Mouse (Mus musculus): ENCODE measurements at regions not wholly inside any gene's neighbourhood (a gene's known extent, or its start where the extent isn't known, plus 50 kb on each side); places are given as distances from the start of the nearest gene placed in this dataset.
A peak's percentile ranks its signal among the peaks of the same experiment; 100 is the strongest.
"Not testable (repeated sequence)": the region's sequence is repeated elsewhere in the genome, so short reads cannot be mapped to it uniquely, and the experiment has no call there.

- DNase-seq (ENCODE audit: low spot score), result no peak
These were observed 121.6 kb upstream of the Cst10 start for GRCm38 (mm10) chr2:149283274-149283673.

- DNase-seq (ENCODE audit: low spot score), result no peak
These were observed 120.7 kb upstream of the Cst10 start for GRCm38 (mm10) chr2:149284199-149284598.

GRCm38 (mm10) chr2:149296936-149297335 is 107.9 kb upstream of the Cst10 start:
- not testable (repeated sequence) for DNase-seq (ENCODE audit: low spot score)

GRCm38 (mm10) chr2:149305553-149305952 is 99.3 kb upstream of the Cst10 start:
- DNase-seq (ENCODE audit: low spot score), result no peak

- peak; percentile 9 for DNase-seq (ENCODE audit: low spot score)
These were observed 54.5 kb upstream of the Cst10 start for GRCm38 (mm10) chr2:149350239-149350811.
